Mouse (Mus musculus): Measurements from ENCODE around the gene Ncor2.

- TF ChIP-seq CTCF (IDR thresholded peaks at IDR 0.05; ENCODE audit: low read depth), result no peak
- no peak for TF ChIP-seq EP300 (IDR thresholded peaks at IDR 0.05; ENCODE audit: low read depth)
Measured at GRCm38 (mm10) chr5:125096368-125096767, 82.7 kb downstream of the Ncor2 start.

Measured in liver, embryonic 14.5 days (tissue).